Mouse (Mus musculus) midbrain, embryonic 15.5 days (tissue): ENCODE measurements around the gene Mb21d2. TPM values are rescaled to one million over a fixed set of nuclear protein-coding genes. Genes with fewer than 3 reads are reported as not detected.

Source experiments
- ATAC-seq: fragments of 200-750 bp; cut with Nextera tagmentation; replicated peaks from 2 replicates; pipeline ENCODE4 v1.8.0; 2017; ENCODE audit warnings: moderate TSS enrichment
- H3K27ac ChIP-seq: fragments of 300-500 bp; sonication (generic); 2 replicates; pipeline ENCODE4 v1.5.1; 2015; ENCODE audit warnings: mild to moderate bottlenecking, inconsistent platforms
- H3K27me3 ChIP-seq: fragments of 300-500 bp; sonication (generic); replicated peaks from 2 replicates; pipeline ENCODE4 v1.6.1; 2015; ENCODE audit warnings: inconsistent platforms
- H3K36me3 ChIP-seq: fragments of 300-500 bp; sonication (generic); replicated peaks from 2 replicates; pipeline ENCODE4 v1.6.1; 2015; ENCODE audit warnings: inconsistent platforms
- H3K4me1 ChIP-seq: fragments of 300-500 bp; sonication (generic); 2 replicates; pipeline ENCODE4 v1.6.1; 2015; ENCODE audit warnings: inconsistent platforms
- H3K4me2 ChIP-seq: fragments of 300-500 bp; sonication (generic); 2 replicates; pipeline ENCODE4 v1.6.1; 2015; ENCODE audit warnings: inconsistent platforms, mild to moderate bottlenecking, moderate library complexity
- H3K4me3 ChIP-seq: fragments of 300-500 bp; sonication (generic); 2 replicates; pipeline ENCODE4 v1.5.1; 2015; ENCODE audit warnings: mild to moderate bottlenecking, inconsistent platforms
- H3K9ac ChIP-seq: fragments of 300-500 bp; sonication (generic); 2 replicates; pipeline ENCODE4 v1.6.1; 2015; ENCODE audit warnings: mild to moderate bottlenecking, inconsistent platforms
- H3K9me3 ChIP-seq: fragments of 300-500 bp; sonication (generic); 2 replicates; pipeline ENCODE4 v1.6.1; 2016; ENCODE audit warnings: inconsistent platforms
- WGBS: fragments of 180-500 bp; shearing (Covaris S2); methylation state at CpG from one replicate; pipeline ENCODE4 v1.1.7; 2015; ENCODE audit warnings: mixed read lengths; 5-methylcytosine and 5-hydroxymethylcytosine counted together
- polyA plus RNA-seq: library from polyadenylated mRNA; unstranded; fragments of >200 nt; fragmentation: Nextera tagmentation; extraction: Ambion mirVana; gene quantifications from 2 replicates; pipeline ENCODE4 v1.2.1, GENCODE M21; 2015

Gene Mb21d2
- polyA plus RNA-seq, 1 experiment from 2014 or later, result 16.9 TPM

- H3K4me2 ChIP-seq, result no peak overlapping the region
- no peaks in the 10 kb centered on the region for H3K36me3 ChIP-seq
- no peak overlapping the region for H3K27ac ChIP-seq
- WGBS, result 90% methylated on average over 11 of the region's 11 CpGs
- no peaks in the 10 kb centered on the region for H3K9me3 ChIP-seq
- no peak overlapping the region for H3K9ac ChIP-seq
- ATAC-seq, result no peak
- H3K4me3 ChIP-seq, result no peak overlapping the region
- H3K4me1 ChIP-seq, result peaks cover 13% of the 10 kb centered on the region
- no peaks in the 10 kb centered on the region for H3K27me3 ChIP-seq
Measured at GRCm38 (mm10) chr16:28846123-28846522, 83.3 kb downstream of the Mb21d2 start.

DNA sequence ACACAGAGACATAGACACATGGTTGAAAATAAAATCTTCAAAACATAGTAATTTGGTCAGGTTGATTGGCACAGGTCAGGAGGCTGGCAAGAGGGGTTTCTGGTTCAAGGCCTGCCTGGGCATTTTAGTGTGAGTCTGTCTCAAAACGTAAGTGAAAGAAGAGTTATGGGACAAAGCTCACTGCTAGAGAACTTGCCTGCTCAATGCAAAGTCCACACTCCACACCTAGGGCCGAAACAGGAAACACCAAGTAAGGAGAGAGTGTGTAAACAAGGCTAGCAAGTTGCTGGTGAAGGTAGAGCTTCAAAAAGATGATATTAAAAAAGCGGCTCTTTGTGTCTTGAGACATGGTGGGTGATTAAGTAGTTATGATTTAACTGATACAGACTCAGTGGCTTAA lies 84.1 kb downstream of the Mb21d2 start:
- 87% methylated on average over 3 of the region's 3 CpGs for WGBS
- H3K27ac ChIP-seq, result no peak overlapping the region
- no peaks in the 10 kb centered on the region for H3K27me3 ChIP-seq
- no peaks in the 10 kb centered on the region for H3K9me3 ChIP-seq
- no peaks in the 10 kb centered on the region for H3K36me3 ChIP-seq
- peaks cover 16% of the 10 kb centered on the region for H3K4me1 ChIP-seq
- H3K9ac ChIP-seq, result no peak overlapping the region
- H3K4me2 ChIP-seq, result no peak overlapping the region
- H3K4me3 ChIP-seq, result no peak overlapping the region
- no peak for ATAC-seq

DNA sequence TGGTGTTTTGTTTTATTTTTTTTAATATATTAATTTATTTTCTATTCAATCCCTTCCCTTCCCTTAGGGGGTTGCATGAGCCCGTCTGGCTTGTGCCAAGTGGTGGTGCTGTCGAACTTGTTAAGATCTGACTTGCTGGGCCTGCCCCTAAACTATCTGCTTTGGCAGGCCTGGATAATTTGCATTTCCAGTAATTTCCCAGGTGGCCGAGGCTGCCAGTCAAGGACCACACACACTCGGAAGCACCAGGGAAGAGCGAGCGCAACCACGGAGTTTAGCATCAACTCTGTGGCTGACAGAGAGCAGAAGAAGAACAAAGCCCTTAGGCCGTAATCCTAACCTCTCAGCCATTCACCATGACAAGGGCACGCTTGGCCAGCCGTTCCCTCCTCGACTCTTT lies 88.4 kb downstream of the Mb21d2 start:
- 6% methylated on average over 11 of the region's 11 CpGs for WGBS
- H3K36me3 ChIP-seq, result no peaks in the 10 kb centered on the region
- H3K27ac ChIP-seq, result no peak overlapping the region
- no peaks in the 10 kb centered on the region for H3K27me3 ChIP-seq
- H3K9me3 ChIP-seq, result no peaks in the 10 kb centered on the region
- peak overlapping the region; percentile 27; the same call in 1 of the 2 replicates for H3K4me2 ChIP-seq
- H3K9ac ChIP-seq, result no peak overlapping the region
- peaks cover 19% of the 10 kb centered on the region for H3K4me1 ChIP-seq
- no peak overlapping the region for H3K4me3 ChIP-seq
- ATAC-seq, result peak; percentile 62

GRCm38 (mm10) chr16:28840075-28840974 lies 89.1 kb downstream of the Mb21d2 start:
- no peaks in the 10 kb centered on the region for H3K27me3 ChIP-seq
- H3K27ac ChIP-seq, result 0 out of 2 replicates have a peak overlapping the region, but pooled peaks have one; percentile 9
- 50% methylated on average over 24 of the region's 24 CpGs for WGBS
- no peaks in the 10 kb centered on the region for H3K36me3 ChIP-seq
- H3K4me1 ChIP-seq, result peaks cover 19% of the 10 kb centered on the region
- peak; percentile 59 for ATAC-seq
- no peaks in the 10 kb centered on the region for H3K9me3 ChIP-seq
- no peak overlapping the region for H3K9ac ChIP-seq
- no peak overlapping the region for H3K4me2 ChIP-seq
- H3K4me3 ChIP-seq, result no peak overlapping the region

DNA sequence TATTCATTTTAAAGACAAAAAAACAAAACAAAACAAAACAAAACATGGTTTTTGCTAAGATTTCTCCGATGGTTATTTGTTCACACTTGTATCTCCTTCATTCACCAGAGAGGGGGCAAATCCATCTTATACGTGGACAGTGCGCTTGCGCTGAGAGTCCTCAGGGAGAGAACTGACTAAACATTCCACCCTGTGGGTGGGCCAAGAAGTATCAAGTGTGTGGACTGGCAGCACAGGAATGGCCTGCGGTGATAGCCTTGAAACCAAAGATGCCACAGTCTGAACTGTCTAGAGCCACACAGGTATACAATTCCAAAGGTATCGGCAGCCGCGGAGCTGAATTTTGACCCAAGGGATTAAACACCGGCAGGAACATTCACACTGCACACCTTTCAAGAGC lies 89.9 kb downstream of the Mb21d2 start:
- Histone ChIP-seq H3K4me3 (no peak overlapping the region), H3K9me3 (no peaks in the 10 kb centered on the region), H3K36me3 (no peaks in the 10 kb centered on the region), H3K27me3 (no peaks in the 10 kb centered on the region), H3K9ac (no peak overlapping the region), H3K4me2 (no peak overlapping the region), H3K4me1 (peaks cover 19% of the 10 kb centered on the region), H3K27ac (no peak overlapping the region)
- ATAC-seq, result no peak
- 85% methylated on average over 9 of the region's 9 CpGs for WGBS

DNA sequence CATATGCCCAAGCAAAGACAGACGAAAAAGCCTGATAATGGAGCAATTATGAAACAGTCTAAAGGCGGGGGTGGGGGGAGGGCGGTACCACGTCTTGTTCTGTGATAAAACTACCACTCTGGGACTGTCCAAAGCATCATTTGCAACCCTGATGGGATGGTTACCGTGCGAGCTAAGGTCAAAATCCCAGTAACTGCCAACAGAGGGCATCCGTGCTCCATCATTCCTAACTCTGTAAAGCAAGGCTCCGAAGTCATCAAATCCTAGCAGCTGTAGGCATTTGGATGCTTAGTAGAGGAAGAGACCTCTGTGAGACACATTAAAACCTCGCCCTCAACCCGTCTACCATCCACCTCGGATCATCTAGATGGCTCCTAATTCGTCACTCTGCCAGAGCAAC lies 91.5 kb downstream of the Mb21d2 start:
- WGBS, result 13% methylated on average over 12 of the region's 12 CpGs
- peak; percentile 18; the same call in 1 of the 2 replicates for ATAC-seq
- no peaks in the 10 kb centered on the region for H3K9me3 ChIP-seq

GRCm38 (mm10) chr16:28832085-28832635 lies 97.3 kb downstream of the Mb21d2 start:
- 69% methylated on average over 12 of the region's 12 CpGs for WGBS
- Histone ChIP-seq H3K36me3 (peaks cover 13% of the 10 kb centered on the region), H3K27ac (no peak overlapping the region), H3K4me2 (no peak overlapping the region), H3K9ac (no peak overlapping the region), H3K4me3 (no peak overlapping the region), H3K9me3 (no peaks in the 10 kb centered on the region), H3K4me1 (no peaks in the 10 kb centered on the region), H3K27me3 (no peaks in the 10 kb centered on the region)
- no peak for ATAC-seq

More for the DNA sequence above, 91.5 kb downstream of the Mb21d2 start:
- Histone ChIP-seq H3K27me3 (no peaks in the 10 kb centered on the region), H3K4me1 (peaks cover 19% of the 10 kb centered on the region), H3K4me2 (no peak overlapping the region), H3K4me3 (no peak overlapping the region), H3K27ac (no peak overlapping the region), H3K9ac (no peak overlapping the region), H3K36me3 (no peaks in the 10 kb centered on the region)

- ATAC-seq, result no peak
- H3K4me2 ChIP-seq, result no peak overlapping the region
- no peaks in the 10 kb centered on the region for H3K27me3 ChIP-seq
- H3K9me3 ChIP-seq, result no peaks in the 10 kb centered on the region
- H3K27ac ChIP-seq, result no peak overlapping the region
- 95% methylated on average over 10 of the region's 10 CpGs for WGBS
- no peak overlapping the region for H3K9ac ChIP-seq
- peaks cover 15% of the 10 kb centered on the region for H3K36me3 ChIP-seq
- H3K4me3 ChIP-seq, result no peak overlapping the region
- H3K4me1 ChIP-seq, result no peaks in the 10 kb centered on the region
Measured at GRCm38 (mm10) chr16:28829263-28829955, 100.1 kb downstream of the Mb21d2 start.

DNA sequence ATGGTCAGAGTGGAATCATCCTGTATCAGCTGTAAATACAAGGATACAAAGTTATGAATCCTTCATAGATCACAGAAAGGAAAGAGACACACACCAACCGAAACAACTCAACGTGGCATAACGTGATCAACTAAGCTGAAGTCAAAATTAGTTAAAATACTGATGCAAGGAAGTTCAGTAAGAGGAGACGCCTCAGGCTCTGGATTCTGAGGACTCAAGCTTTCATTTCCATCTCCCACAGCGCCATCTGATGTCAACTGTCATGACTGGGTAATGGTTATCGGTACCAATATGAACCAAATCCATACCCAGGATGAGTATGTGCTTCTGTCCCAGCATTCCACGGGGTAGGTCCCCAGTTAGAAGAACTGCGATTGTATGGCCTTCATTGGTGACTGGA lies 104.7 kb downstream of the Mb21d2 start:
- H3K9ac ChIP-seq, result no peak overlapping the region
- H3K4me1 ChIP-seq, result no peaks in the 10 kb centered on the region
- H3K9me3 ChIP-seq, result no peaks in the 10 kb centered on the region
- 96% methylated on average over 8 of the region's 8 CpGs for WGBS
- peaks cover 15% of the 10 kb centered on the region for H3K36me3 ChIP-seq
- H3K27me3 ChIP-seq, result no peaks in the 10 kb centered on the region
- no peak overlapping the region for H3K4me2 ChIP-seq
- no peak overlapping the region for H3K4me3 ChIP-seq
- H3K27ac ChIP-seq, result no peak overlapping the region
- no peak for ATAC-seq

- Histone ChIP-seq H3K27ac (no peak overlapping the region), H3K27me3 (no peaks in the 10 kb centered on the region), H3K9ac (no peak overlapping the region), H3K4me3 (no peak overlapping the region), H3K9me3 (no peaks in the 10 kb centered on the region), H3K36me3 (no peaks in the 10 kb centered on the region; the same call in 1 of the 2 replicates), H3K4me1 (no peaks in the 10 kb centered on the region), H3K4me2 (no peak overlapping the region)
- ATAC-seq, result no peak
- 65% methylated on average over 6 of the region's 6 CpGs for WGBS
Measured at GRCm38 (mm10) chr16:28821774-28822173, 107.7 kb downstream of the Mb21d2 start.

GRCm38 (mm10) chr16:28818749-28819285 lies 110.7 kb downstream of the Mb21d2 start:
- Histone ChIP-seq H3K27ac (no peak overlapping the region), H3K4me2 (no peak overlapping the region), H3K4me1 (no peaks in the 10 kb centered on the region), H3K9me3 (no peaks in the 10 kb centered on the region), H3K36me3 (no peaks in the 10 kb centered on the region), H3K9ac (no peak overlapping the region), H3K27me3 (no peaks in the 10 kb centered on the region), H3K4me3 (no peak overlapping the region)
- WGBS, result 49% methylated on average over 5 of the region's 5 CpGs
- ATAC-seq, result no peak

GRCm38 (mm10) chr16:28813290-28813689 lies 116.2 kb downstream of the Mb21d2 start:
- WGBS, result 77% methylated on average over 1 of the region's 1 CpGs
- no peaks in the 10 kb centered on the region for H3K36me3 ChIP-seq
- no peaks in the 10 kb centered on the region for H3K4me1 ChIP-seq
- H3K27ac ChIP-seq, result no peak overlapping the region
- H3K27me3 ChIP-seq, result no peaks in the 10 kb centered on the region
- H3K9me3 ChIP-seq, result no peaks in the 10 kb centered on the region
- no peak for ATAC-seq
- no peak overlapping the region for H3K4me2 ChIP-seq
- H3K9ac ChIP-seq, result no peak overlapping the region
- no peak overlapping the region for H3K4me3 ChIP-seq
